Mouse (Mus musculus) ES-E14 (cell line): ENCODE results near the gene Btrc.

Experiments
- CHD2 ChIP-seq: IDR thresholded peaks from 2 replicates; pipeline ENCODE4 v1.6.1; 2014; ENCODE audit warnings: mild to moderate bottlenecking, low read depth, low read length, inconsistent platforms
- HCFC1 ChIP-seq: IDR thresholded peaks from 2 replicates; pipeline ENCODE4 v1.6.1; 2012; ENCODE audit warnings: low read length, inconsistent platforms, borderline replicate concordance; ENCODE audit not compliant: insufficient read depth
- ZNF384 ChIP-seq: IDR thresholded peaks from 2 replicates; pipeline ENCODE4 v1.6.1; 2012; ENCODE audit warnings: low read depth, low read length, inconsistent platforms

DNA sequence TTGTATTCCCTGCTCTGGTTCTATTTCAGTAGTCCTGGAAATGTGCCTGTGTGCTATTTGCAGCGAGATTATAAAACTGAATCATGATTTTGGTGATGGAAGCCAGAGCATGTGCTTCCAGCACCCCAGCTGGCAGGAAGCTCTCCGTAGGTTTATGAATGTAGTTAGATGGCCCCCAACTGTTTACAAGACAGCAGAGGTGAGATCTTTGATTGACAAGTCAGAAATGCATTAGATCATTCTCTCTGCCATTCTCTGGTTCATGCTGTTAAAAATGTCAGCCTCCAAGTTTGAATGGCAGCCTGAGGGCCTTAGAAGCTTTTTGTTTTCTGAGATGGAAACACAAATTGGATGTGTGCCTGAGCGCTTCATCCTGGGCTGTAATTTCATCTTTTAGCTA lies 68.8 kb downstream of the Btrc start:
- TF ChIP-seq CHD2 (no peak), ZNF384 (no peak), HCFC1 (no peak)
